9 mouse cellular contexts compared by ENCODE assay signal in genomic region chr8:126075400-126075799, GRCm38 (mm10).
DNase-seq lines count a peak whose midpoint lies in the region; ATAC-seq and TF ChIP-seq lines count a peak whose summit lies in the region.
"Had no signal": no experiment of that assay in that cellular context is flagged by ENCODE, and none has a peak within 500 bp of the region (broad histone marks: within the 10 kb centered on the region; RNA-seq: fewer than 3 reads in every experiment).

No protein-coding gene starts in this region.

- no peaks in the 10 kb centered on the region for H3K9me3 ChIP-seq in heart, embryonic 11.5 days (replicated peaks; ENCODE audit: control insufficient read depth, low read length)
- H3K9me3 ChIP-seq: lung, embryonic 15.5 days had no signal

- no peaks in the 10 kb centered on the region for H3K36me3 ChIP-seq in heart, embryonic 11.5 days (ENCODE audit: control insufficient read depth, insufficient read depth, low read length)
- no peaks in the 10 kb centered on the region for H3K36me3 ChIP-seq in splenic B cell, adult 2 months (ENCODE audit: control insufficient read depth, insufficient read depth, low read length, poor library complexity, severe bottlenecking)
- H3K36me3 ChIP-seq: lung, embryonic 15.5 days had no signal

- DNase-seq in heart, adult 11 months, result peak; percentile 84
- peak; percentile 12 for DNase-seq in adipocyte (ENCODE audit: low spot score)
- peak; percentile 74 to 87 for DNase-seq in cerebellum, postnatal 4 days (ENCODE audit: low spot score in 2 of 2)
- peak; percentile 27 for DNase-seq in heart, adult 8-10 months (ENCODE audit: low spot score)
- peak; percentile 75 to 84 for DNase-seq in left cerebral cortex, adult 2 months (ENCODE audit: extremely low spot score in 1 of 2, low spot score in 2 of 2)
- DNase-seq in natural killer cell, adult 2 months (ENCODE audit: low spot score in 2 of 2), result peak; percentile 13 to 38
- peak; percentile 58 for DNase-seq in splenic B cell, adult 2 months (ENCODE audit: low read depth, low spot score)

- H3K4me2 ChIP-seq in heart, embryonic 11.5 days, result no peak overlapping the region
- H3K4me2 ChIP-seq: lung, embryonic 15.5 days had no signal

- no peak for ATAC-seq in heart, embryonic 11.5 days (replicated peaks; ENCODE audit: insufficient number of reproducible peaks, low FRiP score, low TSS enrichment)

- 12% methylated on average over 10 of the region's 10 CpGs for WGBS in heart, embryonic 11.5 days (ENCODE audit: insufficient replicate concordance)

- intact Hi-C loops in left cerebral cortex, adult 2 months (cut with DNase I), result no loop called here

- no peak overlapping the region for H3K4me3 ChIP-seq in heart, embryonic 11.5 days (ENCODE audit: low read depth, low read length)
- H3K4me3 ChIP-seq in left cerebral cortex, adult 2 months, result no peak overlapping the region
- H3K4me3 ChIP-seq: lung, embryonic 15.5 days had no signal

- H3K27ac ChIP-seq in heart, embryonic 11.5 days (ENCODE audit: low read depth, low read length), result no peak overlapping the region
- H3K27ac ChIP-seq in left cerebral cortex, adult 2 months, result no peak overlapping the region
- H3K27ac ChIP-seq: lung, embryonic 15.5 days had no signal

- H3K9ac ChIP-seq in heart, embryonic 11.5 days (ENCODE audit: low read depth, low read length), result no peak overlapping the region
- H3K9ac ChIP-seq: lung, embryonic 15.5 days had no signal

- peak; percentile 80 for TF ChIP-seq CTCF in left cerebral cortex, adult 2 months (IDR thresholded peaks at IDR 0.05)

- 0 out of 2 replicates have a peak, but pooled peaks cover 3% of the 10 kb centered on the region for H3K27me3 ChIP-seq in heart, embryonic 11.5 days (ENCODE audit: control insufficient read depth, insufficient read depth, low read length)
- no peaks in the 10 kb centered on the region for H3K27me3 ChIP-seq in splenic B cell, adult 2 months (ENCODE audit: control insufficient read depth, insufficient read depth, low read length, poor library complexity, severe bottlenecking)
- H3K27me3 ChIP-seq: lung, embryonic 15.5 days had no signal

- H3K4me1 ChIP-seq in heart, embryonic 11.5 days (ENCODE audit: control insufficient read depth, insufficient read depth, low read length), result no peaks in the 10 kb centered on the region
- H3K4me1 ChIP-seq: lung, embryonic 15.5 days had no signal

Comparison
In these comparisons a context has a peak if more than half of its experiments do, and no peak if none do; other contexts are left out.
1. DNase-seq: peak in every context shown above with its lines; median percentile 84 in heart, adult 11 months; 80 in cerebellum, postnatal 4 days; 80 in left cerebral cortex, adult 2 months; 58 in splenic B cell, adult 2 months; 27 in heart, adult 8-10 months; 26 in natural killer cell, adult 2 months; 12 in adipocyte.